Mouse (Mus musculus): Measurements from ENCODE around the gene Ubac2. TPM values are rescaled to one million over a fixed set of nuclear protein-coding genes. Genes with fewer than 3 reads are reported as not detected.

Ubac2 gene
- polyA plus RNA-seq, 1 experiment from 2014 or later = 67.3 TPM

GRCm38 (mm10) chr14:121894511-121895135, 16.2 kb downstream of the Ubac2 start:
- Histone ChIP-seq H3K4me3 (replicated peaks) (no peak overlapping the region), H3K9me3 (replicated peaks) (no peaks in the 10 kb centered on the region), H3K9ac (no peak overlapping the region), H3K4me1 (no peaks in the 10 kb centered on the region), H3K27me3 (no peaks in the 10 kb centered on the region), H3K27ac (replicated peaks) (no peak overlapping the region), H3K36me3 (0 out of 2 replicates have a peak, but pooled peaks cover 3% of the 10 kb centered on the region), H3K4me2 (replicated peaks) (no peak overlapping the region)
- 65% methylated on average over 5 of the region's 5 CpGs for WGBS
- ATAC-seq (ENCODE audit: insufficient number of reproducible peaks, low FRiP score, low TSS enrichment, low read depth) = no peak

- Histone ChIP-seq H3K4me3 (replicated peaks) (no peak overlapping the region), H3K4me1 (no peaks in the 10 kb centered on the region), H3K9ac (no peak overlapping the region), H3K9me3 (replicated peaks) (no peaks in the 10 kb centered on the region), H3K36me3 (0 out of 2 replicates have a peak, but pooled peaks cover 3% of the 10 kb centered on the region), H3K27me3 (no peaks in the 10 kb centered on the region), H3K4me2 (replicated peaks) (no peak overlapping the region), H3K27ac (replicated peaks) (no peak overlapping the region)
- 80% methylated on average over 4 of the region's 4 CpGs for WGBS
- no peak for ATAC-seq (ENCODE audit: insufficient number of reproducible peaks, low FRiP score, low TSS enrichment, low read depth)
These were observed 16.9 kb downstream of the Ubac2 start for GRCm38 (mm10) chr14:121895316-121895715.

- Histone ChIP-seq H3K27me3 (no peaks in the 10 kb centered on the region), H3K36me3 (0 out of 2 replicates have a peak, but pooled peaks cover 3% of the 10 kb centered on the region), H3K4me3 (replicated peaks) (no peak overlapping the region), H3K4me2 (replicated peaks) (no peak overlapping the region), H3K9ac (no peak overlapping the region), H3K9me3 (replicated peaks) (no peaks in the 10 kb centered on the region), H3K27ac (replicated peaks) (no peak overlapping the region), H3K4me1 (no peaks in the 10 kb centered on the region)
- 65% methylated on average over 6 of the region's 6 CpGs for WGBS
- ATAC-seq (ENCODE audit: insufficient number of reproducible peaks, low FRiP score, low TSS enrichment, low read depth) = no peak
These were observed 18.0 kb downstream of the Ubac2 start for GRCm38 (mm10) chr14:121896126-121897090.

- WGBS = 80% methylated on average over 2 of the region's 2 CpGs
- no peak overlapping the region for H3K9ac ChIP-seq
- no peak for ATAC-seq (ENCODE audit: insufficient number of reproducible peaks, low FRiP score, low TSS enrichment, low read depth)
- no peaks in the 10 kb centered on the region for H3K27me3 ChIP-seq
- H3K4me2 ChIP-seq (replicated peaks) = no peak overlapping the region
- H3K36me3 ChIP-seq = 0 out of 2 replicates have a peak, but pooled peaks cover 3% of the 10 kb centered on the region
- H3K9me3 ChIP-seq (replicated peaks) = no peaks in the 10 kb centered on the region
- no peak overlapping the region for H3K4me3 ChIP-seq (replicated peaks)
- no peak overlapping the region for H3K27ac ChIP-seq (replicated peaks)
- H3K4me1 ChIP-seq = no peaks in the 10 kb centered on the region
These were observed 19.4 kb downstream of the Ubac2 start for GRCm38 (mm10) chr14:121897773-121898172.

GRCm38 (mm10) chr14:121898509-121898908, 20.1 kb downstream of the Ubac2 start:
- H3K27me3 ChIP-seq = no peaks in the 10 kb centered on the region
- H3K4me3 ChIP-seq (replicated peaks) = no peak overlapping the region
- ATAC-seq (ENCODE audit: insufficient number of reproducible peaks, low FRiP score, low TSS enrichment, low read depth) = no peak
- no peak overlapping the region for H3K4me2 ChIP-seq (replicated peaks)
- H3K9ac ChIP-seq = no peak overlapping the region
- no peaks in the 10 kb centered on the region for H3K9me3 ChIP-seq (replicated peaks)
- no peak overlapping the region for H3K27ac ChIP-seq (replicated peaks)
- no peaks in the 10 kb centered on the region for H3K36me3 ChIP-seq
- H3K4me1 ChIP-seq = no peaks in the 10 kb centered on the region
- 75% methylated on average over 11 of the region's 11 CpGs for WGBS

GRCm38 (mm10) chr14:121899071-121899470, 20.7 kb downstream of the Ubac2 start:
- no peak for ATAC-seq (ENCODE audit: insufficient number of reproducible peaks, low FRiP score, low TSS enrichment, low read depth)
- Histone ChIP-seq H3K4me2 (replicated peaks) (no peak overlapping the region), H3K27ac (replicated peaks) (no peak overlapping the region), H3K4me3 (replicated peaks) (no peak overlapping the region), H3K4me1 (no peaks in the 10 kb centered on the region), H3K9me3 (replicated peaks) (no peaks in the 10 kb centered on the region), H3K36me3 (no peaks in the 10 kb centered on the region), H3K9ac (no peak overlapping the region), H3K27me3 (no peaks in the 10 kb centered on the region)
- WGBS = 82% methylated on average over 3 of the region's 3 CpGs

GRCm38 (mm10) chr14:121901511-121901910, 23.1 kb downstream of the Ubac2 start:
- Histone ChIP-seq H3K4me3 (replicated peaks) (no peak overlapping the region), H3K27me3 (no peaks in the 10 kb centered on the region), H3K4me2 (replicated peaks) (no peak overlapping the region), H3K4me1 (no peaks in the 10 kb centered on the region), H3K9ac (no peak overlapping the region), H3K36me3 (peaks cover 11% of the 10 kb centered on the region; the same call in 1 of the 2 replicates), H3K27ac (replicated peaks) (no peak overlapping the region), H3K9me3 (replicated peaks) (no peaks in the 10 kb centered on the region)
- ATAC-seq (ENCODE audit: insufficient number of reproducible peaks, low FRiP score, low TSS enrichment, low read depth) = no peak
- WGBS = 90% methylated on average over 6 of the region's 6 CpGs

GRCm38 (mm10) chr14:121903381-121903876, 25.0 kb downstream of the Ubac2 start:
- H3K27ac ChIP-seq (replicated peaks) = no peak overlapping the region
- no peaks in the 10 kb centered on the region for H3K9me3 ChIP-seq (replicated peaks)
- no peaks in the 10 kb centered on the region for H3K27me3 ChIP-seq
- H3K4me2 ChIP-seq (replicated peaks) = no peak overlapping the region
- H3K4me3 ChIP-seq (replicated peaks) = no peak overlapping the region
- H3K4me1 ChIP-seq = no peaks in the 10 kb centered on the region
- H3K36me3 ChIP-seq = peaks cover 22% of the 10 kb centered on the region
- no peak for ATAC-seq (ENCODE audit: insufficient number of reproducible peaks, low FRiP score, low TSS enrichment, low read depth)
- WGBS = 79% methylated on average over 7 of the region's 7 CpGs
- no peak overlapping the region for H3K9ac ChIP-seq

GRCm38 (mm10) chr14:121904754-121905153, 26.3 kb downstream of the Ubac2 start:
- no peak for ATAC-seq (ENCODE audit: insufficient number of reproducible peaks, low FRiP score, low TSS enrichment, low read depth)
- WGBS = 50% methylated on average over 3 of the region's 3 CpGs
- peaks cover 31% of the 10 kb centered on the region for H3K36me3 ChIP-seq
- no peak overlapping the region for H3K4me2 ChIP-seq (replicated peaks)
- no peak overlapping the region for H3K4me3 ChIP-seq (replicated peaks)
- no peaks in the 10 kb centered on the region for H3K4me1 ChIP-seq
- no peak overlapping the region for H3K9ac ChIP-seq
- no peaks in the 10 kb centered on the region for H3K9me3 ChIP-seq (replicated peaks)
- no peak overlapping the region for H3K27ac ChIP-seq (replicated peaks)
- H3K27me3 ChIP-seq = no peaks in the 10 kb centered on the region

- no peak overlapping the region for H3K27ac ChIP-seq (replicated peaks)
- H3K4me2 ChIP-seq (replicated peaks) = no peak overlapping the region
- no peaks in the 10 kb centered on the region for H3K9me3 ChIP-seq (replicated peaks)
- no peak overlapping the region for H3K4me3 ChIP-seq (replicated peaks)
- H3K4me1 ChIP-seq = no peaks in the 10 kb centered on the region
- ATAC-seq (ENCODE audit: insufficient number of reproducible peaks, low FRiP score, low TSS enrichment, low read depth) = no peak
- peaks cover 37% of the 10 kb centered on the region for H3K36me3 ChIP-seq
- no peak overlapping the region for H3K9ac ChIP-seq
- no peaks in the 10 kb centered on the region for H3K27me3 ChIP-seq
- WGBS = 76% methylated on average over 8 of the region's 8 CpGs
These were observed 28.0 kb downstream of the Ubac2 start for GRCm38 (mm10) chr14:121906341-121906991.
